Mouse (Mus musculus): ENCODE measurements around the gene Zfp956. TPM values are rescaled to one million over a fixed set of nuclear protein-coding genes. Genes with fewer than 3 reads are reported as not detected.

Zfp956 gene
- polyA plus RNA-seq (2012; rRNA removed), result 36.8 and 39.4 TPM in 2 replicates

GRCm38 (mm10) chr6:47953191-47953726 is at the start of gene Zfp956:
Gene Zfp956, plus strand, starts transcription at chr6:47953390.

GRCm38 (mm10) chr6:47920447-47921340 is 32.5 kb upstream of the Zfp956 start, which contains the start of gene Zfp212:
Gene Zfp212, plus strand, starts transcription at chr6:47920476.

Other genes starting within 250 kb of the Zfp956 start
- 54.4 and 58.7 TPM in 2 replicates for gene Pdia4, start 140.0 kb upstream of the Zfp956 start, polyA plus RNA-seq (2012; rRNA removed)
- 6.7 and 6.9 TPM in 2 replicates for gene Zfp786, start 122.5 kb upstream of the Zfp956 start, polyA plus RNA-seq (2012; rRNA removed)
- 16.7 and 18.3 TPM in 2 replicates for gene Zfp398, start 117.7 kb upstream of the Zfp956 start, polyA plus RNA-seq (2012; rRNA removed)
- gene Zfp282, start 76.2 kb upstream of the Zfp956 start, polyA plus RNA-seq (2012; rRNA removed), result 24.2 and 24.9 TPM in 2 replicates
- 17.8 and 19.0 TPM in 2 replicates for gene Zfp212, start 32.9 kb upstream of the Zfp956 start, polyA plus RNA-seq (2012; rRNA removed)
- 14.1 and 17.4 TPM in 2 replicates for gene Zfp777, start 95.5 kb downstream of the Zfp956 start, polyA plus RNA-seq (2012; rRNA removed)
- 30.4 and 32.1 TPM in 2 replicates for gene Zfp746, start 133.2 kb downstream of the Zfp956 start, polyA plus RNA-seq (2012; rRNA removed)